Mouse (Mus musculus) gastrocnemius, adult 18-20 months (tissue): Measurements from ENCODE around the gene Ctf1. TPM values are rescaled to one million over a fixed set of nuclear protein-coding genes. Genes with fewer than 3 reads are reported as not detected.

Experiments used
- microRNA-seq: library from miRNA; unstranded; fragments of <30 nt; microRNA quantifications from one replicate; pipeline ENCODE4 v1.2.0, GENCODE M21; 2021
- total RNA-seq, 2 experiments: library from RNA; stranded (reverse); gene quantifications; 2 replicates each; pipeline ENCODE4 v1.2.3; 2021

The Ctf1 gene
- total RNA-seq, 2 experiments from 2014 or later = 17.3 to 17.5 TPM

Small RNAs within 50 kb of the gene (microRNA-seq; reads per million reads assigned to microRNA genes)
- not detected for gene Mir762

Other genes starting within 250 kb of the Ctf1 start
- 10 to 100 TPM; 25.2 to 26.6 TPM for gene Fbrs, start 233.5 kb upstream of the Ctf1 start, total RNA-seq
- 10 to 100 TPM; 46.5 to 46.6 TPM for gene Srcap, start 200.8 kb upstream of the Ctf1 start, total RNA-seq
- 1 to 10 TPM; 2.8 to 3.8 TPM for gene Gm42715, start 193.2 kb upstream of the Ctf1 start, total RNA-seq
- not detected for gene Tmem265, start 151.3 kb upstream of the Ctf1 start, total RNA-seq
- gene Phkg2, start 139.4 kb upstream of the Ctf1 start, total RNA-seq = 10 to 100 TPM in 1 of 2 experiments, 1 to 10 TPM in 1; 9.0 to 10.4 TPM
- 1 to 10 TPM; 2.9 to 3.3 TPM for gene Ccdc189, start 124.1 kb upstream of the Ctf1 start, total RNA-seq
- 10 to 100 TPM; 30.5 to 33.4 TPM for gene Rnf40, start 124.0 kb upstream of the Ctf1 start, total RNA-seq
- 1 to 10 TPM; 7.4 to 9.5 TPM for gene Zfp629, start 96.9 kb upstream of the Ctf1 start, total RNA-seq
- gene Bcl7c, start 3.8 kb upstream of the Ctf1 start, total RNA-seq = 10 to 100 TPM; 26.2 to 37.9 TPM
- gene Ctf2, start 19.4 kb downstream of the Ctf1 start, total RNA-seq = not detected
- gene Fbxl19, start 31.8 kb downstream of the Ctf1 start, total RNA-seq = 1 to 10 TPM; 1.4 to 1.7 TPM
- 10 to 100 TPM; 11.4 TPM for gene Orai3, start 57.1 kb downstream of the Ctf1 start, total RNA-seq
- 10 to 100 TPM; 16.2 to 17.6 TPM for gene Setd1a, start 63.9 kb downstream of the Ctf1 start, total RNA-seq
- 1 to 10 TPM in 1 of 2 experiments, under 1 TPM in 1; 0.78 to 2.0 TPM for gene Gm49388, start 72.9 kb downstream of the Ctf1 start, total RNA-seq
- gene Hsd3b7, start 87.9 kb downstream of the Ctf1 start, total RNA-seq = 1 to 10 TPM; 4.2 TPM
- 10 to 100 TPM; 46.4 to 56.7 TPM for gene Stx4a, start 111.6 kb downstream of the Ctf1 start, total RNA-seq
- gene Stx1b, start 111.8 kb downstream of the Ctf1 start, total RNA-seq = 1 to 10 TPM in 1 of 2 experiments, under 1 TPM in 1; 0.74 to 1.2 TPM
- 10 to 100 TPM; 12.4 to 12.6 TPM for gene Zfp646, start 163.5 kb downstream of the Ctf1 start, total RNA-seq
- 1 to 10 TPM; 3.2 to 4.1 TPM for gene Zfp668, start 164.1 kb downstream of the Ctf1 start, total RNA-seq
- gene Prss53, start 178.2 kb downstream of the Ctf1 start, total RNA-seq = 1 to 10 TPM; 1.9 TPM
- not detected for gene Gm21974, start 182.7 kb downstream of the Ctf1 start, total RNA-seq
- gene Vkorc1, start 182.9 kb downstream of the Ctf1 start, total RNA-seq = 1 to 10 TPM; 7.5 to 9.9 TPM
- 100 to 1,000 TPM; 169 to 173 TPM for gene Bckdk, start 191.3 kb downstream of the Ctf1 start, total RNA-seq
- gene Kat8, start 199.8 kb downstream of the Ctf1 start, total RNA-seq = 10 to 100 TPM; 23.1 to 24.7 TPM
- gene Prss8, start 217.4 kb downstream of the Ctf1 start, total RNA-seq = not detected
- gene Prss36, start 234.0 kb downstream of the Ctf1 start, total RNA-seq = 1 to 10 TPM; 6.1 to 7.1 TPM